Mouse (Mus musculus) kidney, embryonic 14.5 days (tissue): ENCODE measurements around the gene Aoc1. TPM values are rescaled to one million over a fixed set of nuclear protein-coding genes. Genes with fewer than 3 reads are reported as not detected.

Source experiments
- ATAC-seq: fragments of 200-750 bp; cut with Nextera tagmentation; 2 replicates; pipeline ENCODE4 v1.8.0; 2017; ENCODE audit warnings: moderate number of reproducible peaks, mild to moderate bottlenecking, moderate TSS enrichment, moderate library complexity; ENCODE audit not compliant: low FRiP score, low TSS enrichment
- H3K27ac ChIP-seq: fragments of 300-500 bp; sonication (generic); 2 replicates; pipeline ENCODE4 v1.5.1; 2014; ENCODE audit warnings: low read depth, mild to moderate bottlenecking, low read length, moderate library complexity, mixed read lengths
- H3K27me3 ChIP-seq: fragments of 300-500 bp; sonication (generic); 2 replicates; pipeline ENCODE4 v1.6.1; 2014; ENCODE audit warnings: mild to moderate bottlenecking, low read length; ENCODE audit not compliant: control insufficient read depth, insufficient read depth
- H3K36me3 ChIP-seq: fragments of 300-500 bp; sonication (generic); 2 replicates; pipeline ENCODE4 v1.6.1; 2014; ENCODE audit warnings: low read length, mixed read lengths; ENCODE audit not compliant: control insufficient read depth, insufficient read depth
- H3K4me1 ChIP-seq: fragments of 300-500 bp; sonication (generic); 2 replicates; pipeline ENCODE4 v1.6.1; 2014; ENCODE audit warnings: low read length, mixed read lengths; ENCODE audit not compliant: control insufficient read depth, insufficient read depth
- H3K4me2 ChIP-seq: fragments of 300-500 bp; sonication (generic); replicated peaks from 2 replicates; pipeline ENCODE4 v1.6.1; 2014; ENCODE audit warnings: low read depth, mild to moderate bottlenecking, low read length
- H3K4me3 ChIP-seq: fragments of 300-500 bp; sonication (generic); 2 replicates; pipeline ENCODE4 v1.5.1; 2014; ENCODE audit warnings: mild to moderate bottlenecking, low read length
- H3K9ac ChIP-seq: fragments of 300-500 bp; sonication (generic); 2 replicates; pipeline ENCODE4 v1.6.1; 2014; ENCODE audit warnings: low read depth, mild to moderate bottlenecking, low read length, moderate library complexity
- H3K9me3 ChIP-seq: fragments of 300-500 bp; sonication (generic); 2 replicates; pipeline ENCODE4 v1.6.1; 2016; ENCODE audit warnings: low read length; ENCODE audit not compliant: control insufficient read depth
- WGBS: fragments of 180-500 bp; shearing (Covaris S2); extraction: QIAGEN DNeasy Blood & Tissue Kit; methylation state at CpG from one replicate; pipeline ENCODE4 v1.1.7; 2014; 5-methylcytosine and 5-hydroxymethylcytosine counted together
- polyA plus RNA-seq: library from polyadenylated mRNA; unstranded; fragments of >200 nt; fragmentation: Nextera tagmentation; extraction: Ambion mirVana; gene quantifications from 2 replicates; pipeline ENCODE4 v1.2.1, GENCODE M21; 2014

The Aoc1 gene
- polyA plus RNA-seq, 1 experiment from 2014 or later = 1.4 TPM

GRCm38 (mm10) chr6:48954946-48955345, 82.2 kb downstream of the Aoc1 start:
- no peak overlapping the region for H3K27ac ChIP-seq
- no peak overlapping the region for H3K4me2 ChIP-seq
- no peak overlapping the region for H3K4me3 ChIP-seq
- no peaks in the 10 kb centered on the region for H3K4me1 ChIP-seq
- WGBS = 57% methylated on average over 1 of the region's 1 CpGs
- H3K36me3 ChIP-seq = no peaks in the 10 kb centered on the region
- no peaks in the 10 kb centered on the region for H3K9me3 ChIP-seq
- ATAC-seq = peak; percentile 35; the same call in 1 of the 2 replicates
- no peaks in the 10 kb centered on the region for H3K27me3 ChIP-seq
- no peak overlapping the region for H3K9ac ChIP-seq

GRCm38 (mm10) chr6:48956785-48957184, 84.1 kb downstream of the Aoc1 start:
- ATAC-seq = no peak
- H3K4me2 ChIP-seq = no peak overlapping the region
- WGBS = 91% methylated on average over 4 of the region's 4 CpGs

GRCm38 (mm10) chr6:48958053-48958452, 85.4 kb downstream of the Aoc1 start:
- ATAC-seq = no peak
- 59% methylated on average over 1 of the region's 1 CpGs for WGBS

More at GRCm38 (mm10) chr6:48956785-48957184, 84.1 kb downstream of the Aoc1 start:
- Histone ChIP-seq H3K27me3 (no peaks in the 10 kb centered on the region), H3K27ac (no peak overlapping the region), H3K9me3 (no peaks in the 10 kb centered on the region), H3K9ac (no peak overlapping the region), H3K36me3 (no peaks in the 10 kb centered on the region), H3K4me3 (no peak overlapping the region), H3K4me1 (no peaks in the 10 kb centered on the region)

More at GRCm38 (mm10) chr6:48958053-48958452, 85.4 kb downstream of the Aoc1 start:
- H3K4me3 ChIP-seq = no peak overlapping the region
- H3K9me3 ChIP-seq = no peaks in the 10 kb centered on the region
- no peaks in the 10 kb centered on the region for H3K27me3 ChIP-seq
- H3K4me2 ChIP-seq = no peak overlapping the region
- H3K36me3 ChIP-seq = no peaks in the 10 kb centered on the region
- no peaks in the 10 kb centered on the region for H3K4me1 ChIP-seq
- H3K27ac ChIP-seq = no peak overlapping the region
- no peak overlapping the region for H3K9ac ChIP-seq

Other genes starting within 250 kb of the Aoc1 start
- gene AI854703, start 246.1 kb upstream of the Aoc1 start, polyA plus RNA-seq = 0.90 and 1.4 TPM in 2 replicates
- gene Gimap8, start 225.7 kb upstream of the Aoc1 start, polyA plus RNA-seq = 1.1 and 1.4 TPM in 2 replicates
- gene Gimap9, start 196.8 kb upstream of the Aoc1 start, polyA plus RNA-seq = 9.9 and 13.4 TPM in 2 replicates
- 51.3 and 54.1 TPM in 2 replicates for gene Gimap4, start 188.3 kb upstream of the Aoc1 start, polyA plus RNA-seq
- 42.7 and 49.9 TPM in 2 replicates for gene Gimap6, start 164.7 kb upstream of the Aoc1 start, polyA plus RNA-seq
- 3.2 and 4.8 TPM in 2 replicates for gene Gm28053, start 154.3 kb upstream of the Aoc1 start, polyA plus RNA-seq
- not detected in 2 replicates for gene Gimap7, start 154.3 kb upstream of the Aoc1 start, polyA plus RNA-seq
- gene Gimap1, start 133.8 kb upstream of the Aoc1 start, polyA plus RNA-seq = 21.1 and 27.9 TPM in 2 replicates
- 12.7 and 13.6 TPM in 2 replicates for gene Gimap5, start 126.7 kb upstream of the Aoc1 start, polyA plus RNA-seq
- not detected in 2 replicates for gene Gimap3, start 102.0 kb upstream of the Aoc1 start, polyA plus RNA-seq
- gene Tmem176a, start 32.0 kb upstream of the Aoc1 start, polyA plus RNA-seq = 123 and 135 TPM in 2 replicates
- 308 and 313 TPM in 2 replicates for gene Tmem176b, start 31.4 kb upstream of the Aoc1 start, polyA plus RNA-seq
- not detected in 2 replicates for gene 1600015I10Rik, start 57.0 kb downstream of the Aoc1 start, polyA plus RNA-seq
- gene Doxl2, start 102.1 kb downstream of the Aoc1 start, polyA plus RNA-seq = not detected in 2 replicates
- gene Svs1, start 114.0 kb downstream of the Aoc1 start, polyA plus RNA-seq = not detected in 2 replicates
- gene Gpnmb, start 163.7 kb downstream of the Aoc1 start, polyA plus RNA-seq = 0.17 and 0.28 TPM in 2 replicates
- 75.1 and 84.5 TPM in 2 replicates for gene Malsu1, start 200.9 kb downstream of the Aoc1 start, polyA plus RNA-seq